Mouse (Mus musculus): ENCODE measurements at regions not wholly inside any gene's neighbourhood (a gene's known extent, or its start where the extent isn't known, plus 50 kb on each side); places are given as distances from the start of the nearest gene placed in this dataset.

GRCm38 (mm10) chr1:90431783-90432182 is 171.0 kb upstream of the Cops8 start:
- no peak for DNase-seq
- no peaks in the 10 kb centered on the region for H3K27me3 ChIP-seq (ENCODE audit: control insufficient read depth, insufficient read depth, low read length)
- no peak for TF ChIP-seq POLR2A (IDR thresholded peaks at IDR 0.05; ENCODE audit: control insufficient read depth, extremely low read depth, insufficient read depth, low read length, poor library complexity)
- no peak for TF ChIP-seq CTCF (IDR thresholded peaks at IDR 0.05; ENCODE audit: borderline replicate concordance, control insufficient read depth, extremely low read depth, insufficient read depth, low read length, poor library complexity)
- WGBS = 79% methylated on average over 6 of the region's 6 CpGs
- no peaks in the 10 kb centered on the region for H3K36me3 ChIP-seq (ENCODE audit: control insufficient read depth, insufficient read depth, low read length)
- H3K4me3 ChIP-seq (ENCODE audit: control insufficient read depth, insufficient read depth, low read length) = no peak overlapping the region
- no peaks in the 10 kb centered on the region for H3K4me1 ChIP-seq (replicated peaks; ENCODE audit: control insufficient read depth, insufficient read depth, low read length)
- H3K27ac ChIP-seq (ENCODE audit: control insufficient read depth, insufficient read depth, low read length) = no peak overlapping the region

- Histone ChIP-seq H3K27me3 (ENCODE audit: control insufficient read depth, insufficient read depth, low read length) (no peaks in the 10 kb centered on the region), H3K4me1 (replicated peaks; ENCODE audit: control insufficient read depth, insufficient read depth, low read length) (no peaks in the 10 kb centered on the region), H3K27ac (ENCODE audit: control insufficient read depth, insufficient read depth, low read length) (no peak overlapping the region), H3K4me3 (ENCODE audit: control insufficient read depth, insufficient read depth, low read length) (no peak overlapping the region), H3K36me3 (ENCODE audit: control insufficient read depth, insufficient read depth, low read length) (no peaks in the 10 kb centered on the region)
- no peak for DNase-seq
- TF ChIP-seq POLR2A (IDR thresholded peaks at IDR 0.05; ENCODE audit: control insufficient read depth, extremely low read depth, insufficient read depth, low read length, poor library complexity) (no peak), CTCF (IDR thresholded peaks at IDR 0.05; ENCODE audit: borderline replicate concordance, control insufficient read depth, extremely low read depth, insufficient read depth, low read length, poor library complexity) (no peak)
- 89% methylated on average over 5 of the region's 5 CpGs for WGBS
Measured at GRCm38 (mm10) chr1:90433911-90434310, 168.9 kb upstream of the Cops8 start.

GRCm38 (mm10) chr1:90440638-90441037 is 162.1 kb upstream of the Cops8 start:
- Histone ChIP-seq H3K27me3 (ENCODE audit: control insufficient read depth, insufficient read depth, low read length) (no peaks in the 10 kb centered on the region), H3K4me1 (replicated peaks; ENCODE audit: control insufficient read depth, insufficient read depth, low read length) (no peaks in the 10 kb centered on the region), H3K27ac (ENCODE audit: control insufficient read depth, insufficient read depth, low read length) (no peak overlapping the region), H3K36me3 (ENCODE audit: control insufficient read depth, insufficient read depth, low read length) (no peaks in the 10 kb centered on the region), H3K4me3 (ENCODE audit: control insufficient read depth, insufficient read depth, low read length) (no peak overlapping the region)
- no peak for DNase-seq
- WGBS = 58% methylated on average over 1 of the region's 1 CpGs
- no peak for TF ChIP-seq CTCF (IDR thresholded peaks at IDR 0.05; ENCODE audit: borderline replicate concordance, control insufficient read depth, extremely low read depth, insufficient read depth, low read length, poor library complexity)
- no peak for TF ChIP-seq POLR2A (IDR thresholded peaks at IDR 0.05; ENCODE audit: control insufficient read depth, extremely low read depth, insufficient read depth, low read length, poor library complexity)

- no peaks in the 10 kb centered on the region for H3K4me1 ChIP-seq (replicated peaks; ENCODE audit: control insufficient read depth, insufficient read depth, low read length)
- no peaks in the 10 kb centered on the region for H3K36me3 ChIP-seq (ENCODE audit: control insufficient read depth, insufficient read depth, low read length)
- DNase-seq = no peak
- 79% methylated on average over 10 of the region's 10 CpGs for WGBS
- no peak for TF ChIP-seq POLR2A (IDR thresholded peaks at IDR 0.05; ENCODE audit: control insufficient read depth, extremely low read depth, insufficient read depth, low read length, poor library complexity)
- TF ChIP-seq CTCF (IDR thresholded peaks at IDR 0.05; ENCODE audit: borderline replicate concordance, control insufficient read depth, extremely low read depth, insufficient read depth, low read length, poor library complexity) = no peak
- no peak overlapping the region for H3K27ac ChIP-seq (ENCODE audit: control insufficient read depth, insufficient read depth, low read length)
- no peaks in the 10 kb centered on the region for H3K27me3 ChIP-seq (ENCODE audit: control insufficient read depth, insufficient read depth, low read length)
- H3K4me3 ChIP-seq (ENCODE audit: control insufficient read depth, insufficient read depth, low read length) = no peak overlapping the region
Measured at GRCm38 (mm10) chr1:90441134-90441868, 161.5 kb upstream of the Cops8 start.

- Histone ChIP-seq H3K4me3 (ENCODE audit: control insufficient read depth, insufficient read depth, low read length) (no peak overlapping the region), H3K27ac (ENCODE audit: control insufficient read depth, insufficient read depth, low read length) (no peak overlapping the region), H3K27me3 (ENCODE audit: control insufficient read depth, insufficient read depth, low read length) (no peaks in the 10 kb centered on the region), H3K4me1 (replicated peaks; ENCODE audit: control insufficient read depth, insufficient read depth, low read length) (no peaks in the 10 kb centered on the region), H3K36me3 (ENCODE audit: control insufficient read depth, insufficient read depth, low read length) (no peaks in the 10 kb centered on the region)
- no peak for DNase-seq
- TF ChIP-seq CTCF (IDR thresholded peaks at IDR 0.05; ENCODE audit: borderline replicate concordance, control insufficient read depth, extremely low read depth, insufficient read depth, low read length, poor library complexity) = no peak
- TF ChIP-seq POLR2A (IDR thresholded peaks at IDR 0.05; ENCODE audit: control insufficient read depth, extremely low read depth, insufficient read depth, low read length, poor library complexity) = no peak
- WGBS = 87% methylated on average over 19 of the region's 19 CpGs
Measured at GRCm38 (mm10) chr1:90442250-90443240, 160.2 kb upstream of the Cops8 start.

GRCm38 (mm10) chr1:90449571-90450226 is 153.1 kb upstream of the Cops8 start:
- no peak for TF ChIP-seq POLR2A (IDR thresholded peaks at IDR 0.05; ENCODE audit: control insufficient read depth, extremely low read depth, insufficient read depth, low read length, poor library complexity)

More at GRCm38 (mm10) chr1:90449571-90450226, 153.1 kb upstream of the Cops8 start:
- H3K36me3 ChIP-seq (ENCODE audit: control insufficient read depth, insufficient read depth, low read length) = no peaks in the 10 kb centered on the region
- H3K4me3 ChIP-seq (ENCODE audit: control insufficient read depth, insufficient read depth, low read length) = no peak overlapping the region
- WGBS = 78% methylated on average over 7 of the region's 7 CpGs
- no peak for DNase-seq
- no peak overlapping the region for H3K27ac ChIP-seq (ENCODE audit: control insufficient read depth, insufficient read depth, low read length)
- no peaks in the 10 kb centered on the region for H3K27me3 ChIP-seq (ENCODE audit: control insufficient read depth, insufficient read depth, low read length)
- no peaks in the 10 kb centered on the region for H3K4me1 ChIP-seq (replicated peaks; ENCODE audit: control insufficient read depth, insufficient read depth, low read length)
